Mouse (Mus musculus): ENCODE measurements around the gene Ppp1r9b. TPM values are rescaled to one million over a fixed set of nuclear protein-coding genes. Genes with fewer than 3 reads are reported as not detected.
"Not testable (repeated sequence)": the region's sequence is repeated elsewhere in the genome, so short reads cannot be mapped to it uniquely, and the experiment has no call there.

The Ppp1r9b gene
- 10 to 100 TPM; 18.1 to 21.7 TPM for polyA plus RNA-seq (2017; shearing (Covaris generic))

- ATAC-seq = peak; percentile 81
Observed at GRCm38 (mm10) chr11:94990749-94991577, at the start of gene Ppp1r9b. Ppp1r9b (plus strand) TSS chr11:94991035.

- no peak for ATAC-seq
Observed at GRCm38 (mm10) chr11:94941121-94941520, 49.7 kb upstream of the Ppp1r9b start.

DNA sequence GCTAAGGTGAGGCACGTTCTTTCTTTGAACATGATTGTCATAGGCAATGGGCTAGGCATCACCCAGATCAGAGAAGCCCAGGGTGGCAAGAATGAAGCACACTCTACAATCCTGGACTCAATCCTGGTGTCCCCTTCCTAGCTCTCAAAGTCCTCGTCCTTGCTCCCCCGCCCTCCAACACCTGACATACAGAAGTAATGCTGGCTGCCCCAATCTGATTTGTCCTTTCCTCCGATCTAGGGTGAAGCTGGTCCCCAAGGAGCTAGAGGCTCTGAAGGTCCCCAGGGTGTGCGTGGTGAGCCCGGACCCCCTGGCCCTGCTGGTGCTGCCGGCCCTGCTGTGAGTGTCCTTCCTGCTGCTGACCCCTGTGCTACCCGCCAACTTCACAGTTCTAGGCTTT, 49.1 kb upstream of the Ppp1r9b start:
- ATAC-seq = no peak

GRCm38 (mm10) chr11:94942282-94943023, 48.4 kb upstream of the Ppp1r9b start:
- no peak for ATAC-seq

DNA sequence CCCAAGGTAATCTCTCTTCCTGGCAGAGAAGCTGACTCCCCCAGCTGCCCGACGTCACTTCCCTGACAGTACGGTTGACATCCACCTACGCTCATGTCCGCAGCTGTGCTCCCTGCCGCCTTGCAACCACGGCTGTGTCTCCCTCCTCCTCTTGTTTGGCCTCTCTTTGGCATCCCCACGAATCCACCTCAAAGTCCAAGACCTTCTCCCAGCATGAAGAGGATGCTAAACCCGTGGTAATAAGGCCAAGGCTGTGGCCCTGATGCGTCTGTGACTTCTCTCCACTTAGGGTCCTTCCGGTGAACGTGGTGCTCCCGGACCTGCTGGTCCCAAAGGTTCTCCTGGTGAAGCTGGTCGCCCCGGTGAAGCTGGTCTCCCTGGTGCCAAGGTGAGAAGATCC, 47.8 kb upstream of the Ppp1r9b start:
- no peak for ATAC-seq

DNA sequence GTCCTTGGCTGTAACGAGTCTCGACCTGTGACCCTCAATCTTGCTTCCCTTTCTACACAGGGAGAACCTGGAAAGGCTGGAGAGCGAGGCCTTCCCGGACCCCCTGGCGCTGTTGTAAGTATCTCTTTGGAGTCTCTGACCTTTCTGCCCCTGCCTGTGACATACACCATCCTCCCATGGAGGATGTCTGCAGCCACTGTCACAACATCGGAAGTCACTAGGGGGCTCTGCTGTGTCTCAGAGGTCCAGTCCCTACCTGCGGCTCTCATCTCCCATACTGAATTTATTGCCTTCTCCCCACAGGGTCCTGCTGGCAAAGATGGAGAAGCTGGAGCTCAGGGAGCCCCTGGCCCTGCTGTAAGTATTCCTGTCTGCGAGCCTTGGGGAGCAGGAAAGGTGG, 46.5 kb upstream of the Ppp1r9b start:
- ATAC-seq = no peak

GRCm38 (mm10) chr11:94945236-94945635, 45.6 kb upstream of the Ppp1r9b start:
- no peak for ATAC-seq

DNA sequence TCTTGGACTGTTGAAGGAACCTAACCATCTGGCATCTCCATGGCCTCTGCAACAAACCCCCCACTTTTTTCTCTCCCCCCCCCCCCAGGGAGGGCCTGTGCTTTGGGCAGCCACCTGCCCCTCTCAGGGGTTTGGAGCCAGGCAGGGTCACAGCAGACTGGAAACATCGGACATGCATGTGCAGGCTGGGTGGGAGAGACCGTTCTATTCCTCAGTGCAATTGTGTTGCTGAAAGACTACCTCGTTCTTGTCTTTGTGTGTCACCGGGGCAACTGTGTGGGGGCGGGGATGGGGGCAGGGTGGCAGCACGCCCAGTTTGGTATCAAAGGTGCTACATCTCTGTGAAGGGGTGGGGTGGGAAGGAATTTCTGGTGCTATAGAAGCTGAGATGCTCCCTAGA, 38.7 kb upstream of the Ppp1r9b start:
- ATAC-seq = no peak

- ATAC-seq = no peak
Observed at GRCm38 (mm10) chr11:94955103-94955502, 35.7 kb upstream of the Ppp1r9b start.

DNA sequence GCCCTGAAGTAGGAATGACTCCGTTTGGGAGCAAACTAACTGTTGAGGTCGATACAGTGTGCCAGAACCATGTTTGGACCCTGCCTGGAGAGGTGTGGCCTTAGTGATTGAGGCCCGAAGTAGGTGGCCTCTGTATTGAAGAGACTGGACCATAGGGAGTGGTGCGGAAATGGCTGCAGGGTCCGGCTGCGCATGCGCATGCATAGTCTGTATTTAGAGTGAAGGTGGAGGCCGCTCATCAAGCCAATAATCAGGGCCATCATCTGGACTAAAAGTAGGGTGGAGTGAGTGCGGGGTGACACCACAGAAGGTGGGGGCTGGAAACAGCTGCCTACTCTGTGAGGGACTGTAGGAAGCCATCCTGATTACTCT, 33.2 kb upstream of the Ppp1r9b start:
- ATAC-seq = no peak

- peak; percentile 79 for ATAC-seq
Observed at GRCm38 (mm10) chr11:94958065-94958858, 32.6 kb upstream of the Ppp1r9b start.

DNA sequence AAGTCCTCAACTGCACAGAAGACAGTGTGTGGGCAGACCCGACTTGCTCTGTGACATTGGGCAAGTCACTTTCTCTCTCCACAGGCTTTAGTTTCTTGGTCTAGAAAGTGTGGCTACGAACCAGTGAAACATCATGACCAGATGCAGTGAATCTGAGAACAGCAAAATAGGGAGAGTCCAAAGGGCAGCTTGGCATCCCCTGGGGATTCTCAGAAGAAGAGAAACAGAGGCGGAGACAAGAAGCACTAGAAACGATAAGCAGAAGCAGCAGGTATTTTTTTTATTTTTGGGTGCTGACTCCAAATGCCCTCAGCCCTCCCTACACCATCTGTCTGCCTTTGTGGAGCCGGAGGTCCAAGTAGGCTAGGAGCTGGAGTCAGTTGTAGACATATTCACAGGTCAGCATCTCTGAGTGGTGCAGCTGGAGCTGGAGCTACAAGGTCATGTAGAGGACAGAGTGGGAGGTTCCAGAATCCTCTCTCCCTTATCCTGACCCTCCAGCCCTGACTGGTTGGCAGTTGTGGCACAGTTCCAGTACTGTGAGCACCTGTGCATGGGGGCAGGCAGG, 28.2 kb upstream of the Ppp1r9b start:
- ATAC-seq = no peak

DNA sequence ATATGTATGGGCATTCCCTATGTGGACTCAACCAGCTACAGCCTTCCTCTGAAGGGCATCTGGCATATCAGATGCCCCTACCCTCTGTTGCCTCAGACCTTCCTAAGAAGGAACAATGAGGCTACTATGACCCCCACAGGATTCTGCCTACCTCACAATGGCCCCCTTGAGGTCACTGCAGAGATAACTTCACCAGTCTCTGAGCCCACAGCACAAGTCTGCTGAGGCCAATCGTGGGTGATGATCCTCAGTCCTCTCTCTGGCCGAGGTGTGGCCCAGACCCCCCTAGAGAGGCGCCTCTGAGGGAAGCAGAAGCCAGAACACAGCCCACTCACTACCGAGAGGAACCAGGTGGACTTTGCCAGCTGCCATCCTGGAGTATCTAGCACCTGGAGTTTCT, 23.4 kb upstream of the Ppp1r9b start, which contains the start of gene Hils1:
Gene Hils1 (plus strand): TSS at position 175 of the 400 bp plus-strand sequence.
- no peak for ATAC-seq

GRCm38 (mm10) chr11:94968187-94968586, 22.6 kb upstream of the Ppp1r9b start:
- ATAC-seq = no peak

GRCm38 (mm10) chr11:94969709-94970108, 21.1 kb upstream of the Ppp1r9b start:
- ATAC-seq = not testable (repeated sequence)

DNA sequence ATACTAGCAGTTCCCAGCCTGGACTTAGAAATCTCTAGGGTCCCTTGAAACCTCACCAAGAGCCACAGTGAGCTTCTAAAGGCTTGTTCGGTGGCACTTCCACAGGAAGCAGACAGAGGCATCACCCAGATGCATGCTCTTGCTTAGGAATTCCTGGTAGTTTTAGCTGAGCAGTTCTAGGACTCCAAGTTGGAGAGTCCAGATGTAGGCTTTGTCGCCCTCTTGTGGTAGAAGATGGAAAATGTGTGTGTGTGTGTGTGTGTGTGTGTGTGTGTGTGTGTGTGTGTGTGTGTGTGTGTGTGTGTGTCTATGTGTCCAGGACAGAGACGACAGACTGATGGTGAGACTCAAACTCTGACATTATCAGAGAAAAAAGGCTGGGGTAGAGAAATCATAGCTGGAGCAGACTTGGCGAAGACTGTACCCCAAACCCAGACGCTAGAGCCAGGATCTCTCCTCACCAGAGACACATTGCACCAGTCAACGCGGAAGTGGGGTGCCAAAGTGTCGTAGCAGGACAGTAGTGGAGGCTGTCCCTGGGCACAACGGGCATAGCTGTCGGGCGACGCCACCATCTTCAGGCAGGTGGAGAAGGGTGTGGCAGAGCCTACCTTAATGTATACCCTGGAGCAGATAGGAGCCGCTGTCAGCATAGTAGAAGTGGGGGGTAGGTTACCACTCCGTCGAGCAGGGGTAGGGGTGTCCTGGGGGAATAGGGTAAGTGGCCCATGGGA, 20.5 kb upstream of the Ppp1r9b start:
- ATAC-seq = no peak

DNA sequence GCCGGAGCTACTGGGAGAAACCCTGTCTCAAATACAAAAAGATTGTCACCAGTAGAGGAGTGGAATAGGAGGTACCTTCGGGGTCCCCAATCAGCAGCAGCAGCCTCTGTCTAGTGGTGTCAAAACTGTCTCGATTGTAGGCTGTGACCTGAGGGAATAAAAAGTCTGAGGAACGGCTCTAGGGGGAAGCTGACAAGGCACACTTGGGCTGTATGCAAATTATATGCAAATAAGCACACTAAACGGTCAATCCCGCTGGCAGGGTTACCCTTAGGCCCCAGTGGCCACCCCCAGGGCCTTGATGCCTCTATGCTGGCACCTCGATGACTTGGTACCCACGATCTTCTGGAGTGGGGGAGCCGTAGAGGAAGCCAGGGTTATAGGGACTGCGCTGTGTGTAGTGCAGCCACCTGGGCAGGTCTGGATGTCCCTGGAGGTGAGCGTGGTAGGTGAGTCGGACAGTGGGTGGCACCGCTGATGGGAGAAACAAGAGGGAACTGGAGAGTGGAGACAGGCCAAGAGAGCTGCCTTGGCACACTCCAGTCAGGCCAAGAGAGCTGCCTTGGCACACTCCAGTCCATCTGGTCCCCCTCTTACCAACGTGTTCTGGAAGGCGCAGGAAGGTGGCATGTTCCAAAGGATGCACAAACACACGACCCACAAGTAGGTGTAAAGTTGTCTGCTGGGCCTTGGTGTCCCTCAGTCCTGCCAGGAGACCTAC, 18.8 kb upstream of the Ppp1r9b start:
- no peak for ATAC-seq

DNA sequence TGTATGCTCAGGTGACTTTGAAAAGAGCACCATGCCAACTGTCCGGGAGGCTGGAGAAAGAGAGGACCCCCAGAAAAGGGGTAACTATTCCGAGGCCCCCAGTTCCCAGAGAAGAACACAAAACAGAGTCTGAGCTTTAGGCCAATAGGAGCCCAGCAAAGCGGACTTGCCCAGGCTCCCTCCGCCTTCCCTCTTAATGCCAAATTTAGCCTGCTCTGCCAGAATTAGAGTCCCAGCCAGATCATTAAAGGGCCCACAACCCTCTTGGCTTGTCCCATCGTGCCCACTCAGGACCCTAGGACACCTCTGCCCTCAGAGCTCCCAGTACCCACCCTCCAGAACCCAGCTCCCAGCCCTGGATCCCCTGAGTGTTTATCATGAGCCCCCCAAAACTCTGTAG, 17.9 kb upstream of the Ppp1r9b start:
- no peak for ATAC-seq

DNA sequence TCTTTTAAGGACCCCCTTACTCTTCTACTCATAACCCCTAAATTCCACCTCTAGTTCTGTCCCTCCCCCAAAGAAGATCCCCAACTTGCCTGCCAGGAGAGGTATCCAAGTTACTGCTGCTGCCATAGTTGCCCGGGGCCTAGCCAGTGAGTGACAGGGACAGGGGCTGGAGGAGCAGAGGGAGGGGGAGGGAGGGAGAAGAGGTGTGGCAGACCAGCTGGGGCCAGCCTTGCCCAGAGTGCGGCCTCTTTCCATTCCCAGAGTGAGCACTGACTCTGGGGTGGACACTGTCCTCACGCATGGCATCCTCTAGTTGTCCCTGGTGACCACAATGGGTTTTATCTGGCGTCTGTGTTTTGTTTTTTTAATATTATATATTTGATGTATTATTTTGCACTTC, 17.5 kb upstream of the Ppp1r9b start:
- ATAC-seq = no peak

DNA sequence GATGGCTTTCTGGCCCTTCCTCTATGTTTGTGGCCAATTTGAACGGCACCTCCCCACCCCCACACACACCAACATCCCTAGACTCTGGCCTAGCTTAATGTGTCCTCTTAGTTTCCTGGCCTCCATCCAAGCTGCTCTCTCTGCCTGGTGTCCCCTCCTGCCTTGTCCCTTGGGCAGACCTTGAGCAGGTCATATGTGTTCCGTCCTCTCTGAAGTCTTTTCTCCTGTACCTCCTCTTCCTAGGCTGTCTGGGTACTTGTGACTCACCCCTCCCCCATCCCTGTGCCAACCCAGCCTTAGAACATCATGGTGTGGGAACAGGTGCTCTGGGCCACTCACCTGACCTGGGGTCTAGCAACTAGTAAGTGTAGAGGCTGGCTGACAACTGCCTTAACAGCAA, 15.9 kb upstream of the Ppp1r9b start:
- no peak for ATAC-seq

DNA sequence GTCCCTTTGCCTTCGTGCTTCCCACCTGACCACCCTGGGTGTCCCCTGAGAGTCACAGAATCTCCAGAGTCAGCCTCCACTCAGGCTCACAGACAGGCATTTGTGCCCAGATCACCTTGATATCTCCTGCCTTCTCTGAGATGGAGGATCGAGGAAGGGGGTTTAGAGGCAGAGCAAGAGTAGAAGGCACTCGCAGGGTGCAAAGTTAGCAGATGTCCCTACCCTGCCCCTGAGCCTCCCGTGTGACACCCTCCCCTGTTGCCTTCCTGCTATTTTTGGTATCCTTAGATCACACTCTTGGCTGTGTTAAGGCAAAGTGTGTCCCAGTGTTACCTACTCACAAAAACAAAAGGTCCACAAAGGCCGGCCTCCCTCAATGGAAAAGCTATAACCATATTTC, 14.6 kb upstream of the Ppp1r9b start, which contains the start of gene Sgca:
Gene Sgca (minus strand): TSS at position 129 of the 400 bp plus-strand sequence.
- no peak for ATAC-seq
